Mouse (Mus musculus): ENCODE measurements around the gene Wipf1.

GRCm38 (mm10) chr2:73379656-73380055 lies 149.9 kb downstream of the Wipf1 start:
- TF ChIP-seq CTCF (IDR thresholded peaks at IDR 0.05; ENCODE audit: borderline replicate concordance, control insufficient read depth, extremely low read depth, insufficient read depth, low read length, poor library complexity) (no peak), POLR2A (IDR thresholded peaks at IDR 0.05; ENCODE audit: control insufficient read depth, extremely low read depth, insufficient read depth, low read length, poor library complexity) (no peak)
